Comparison of ENCODE assay signal across 29 mouse cellular contexts in the genomic region with DNA sequence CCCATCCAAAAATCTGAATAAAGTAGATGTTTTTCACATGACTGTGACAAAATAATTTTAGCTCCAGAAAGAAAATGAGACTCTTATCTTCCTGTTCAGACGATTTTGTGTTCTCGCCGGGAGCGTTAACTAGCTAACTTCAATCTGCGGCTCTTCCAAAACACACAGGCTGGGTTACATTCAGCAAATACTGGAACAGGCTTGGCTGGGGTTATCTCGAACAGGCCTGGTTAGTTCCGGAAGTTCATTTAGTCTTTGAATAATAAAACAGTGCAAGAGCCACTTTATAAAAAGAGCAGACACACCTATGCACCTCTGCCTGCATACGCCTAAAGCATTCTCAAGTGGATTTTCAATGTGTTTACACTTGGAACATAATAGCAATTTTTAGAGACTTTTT. TPM values are rescaled to one million over a fixed set of nuclear protein-coding genes. Genes with fewer than 3 reads are reported as not detected.
DNase-seq lines count a peak whose midpoint lies in the region; ATAC-seq and TF ChIP-seq lines count a peak whose summit lies in the region.
"Had no signal": no experiment of that assay in that cellular context is flagged by ENCODE, and none has a peak within 500 bp of the region (broad histone marks: within the 10 kb centered on the region; RNA-seq: fewer than 3 reads in every experiment).

No protein-coding gene starts in this region.

- WGBS in large intestine, adult 2 months, result 34% methylated on average over 8 of the region's 8 CpGs
- WGBS in stomach, postnatal 0 days, result 53% methylated on average over 8 of the region's 8 CpGs
- 91% methylated on average over 8 of the region's 8 CpGs for WGBS in forebrain, embryonic 13.5 days

- intact Hi-C loops in heart, postnatal 36 days (cut with DNase I), result no loop called here

- DNase-seq in heart, adult 11 months, result peak; percentile 81
- DNase-seq in heart, postnatal 36 days, result no peak
- peak; percentile 4 for DNase-seq in large intestine, adult 2 months (ENCODE audit: low read depth, low spot score)
- peak; percentile 58 for DNase-seq in stomach, postnatal 0 days (ENCODE audit: low spot score)
- DNase-seq in thymus, postnatal 10 days (ENCODE audit: low spot score in 2 of 2), result no peak
- DNase-seq: adrenal gland, postnatal 14 days; cerebellum, adult 11 months; cerebellum, adult 2 months; cerebellum, adult 9-11 months; cerebellum, postnatal 25 days; gastrocnemius, postnatal 14 days; heart, adult 18-20 months; heart, postnatal 10 days; heart, postnatal 4 days had no signal

- H3K9ac ChIP-seq in stomach, postnatal 0 days (ENCODE audit: low read length), result no peak overlapping the region
- no peak overlapping the region for H3K9ac ChIP-seq in forebrain, embryonic 13.5 days
- H3K9ac ChIP-seq: embryonic facial prominence, embryonic 12.5 days; embryonic facial prominence, embryonic 15.5 days; forebrain, embryonic 12.5 days; heart, embryonic 12.5 days; heart, embryonic 15.5 days; hindbrain, embryonic 14.5 days had no signal

- no peak overlapping the region for H3K4me2 ChIP-seq in stomach, postnatal 0 days (replicated peaks; ENCODE audit: low read depth)
- H3K4me2 ChIP-seq in forebrain, embryonic 13.5 days, result no peak overlapping the region
- H3K4me2 ChIP-seq: embryonic facial prominence, embryonic 12.5 days; embryonic facial prominence, embryonic 15.5 days; forebrain, embryonic 12.5 days; heart, embryonic 12.5 days; heart, embryonic 15.5 days; hindbrain, embryonic 14.5 days had no signal

- TF ChIP-seq CTCF in stomach, postnatal 0 days (IDR thresholded peaks at IDR 0.05; ENCODE audit: low read depth), result no peak

- no peaks in the 10 kb centered on the region for H3K36me3 ChIP-seq in stomach, postnatal 0 days (ENCODE audit: control insufficient read depth, insufficient read depth, low read length)
- no peaks in the 10 kb centered on the region for H3K36me3 ChIP-seq in forebrain, embryonic 13.5 days (ENCODE audit: poor library complexity, severe bottlenecking)
- H3K36me3 ChIP-seq: embryonic facial prominence, embryonic 12.5 days; embryonic facial prominence, embryonic 15.5 days; forebrain, embryonic 12.5 days; heart, embryonic 12.5 days; heart, embryonic 15.5 days had no signal

- H3K27ac ChIP-seq in stomach, postnatal 0 days (replicated peaks), result peak overlapping the region; percentile 15
- H3K27ac ChIP-seq in forebrain, embryonic 13.5 days, result no peak overlapping the region
- H3K27ac ChIP-seq: embryonic facial prominence, embryonic 12.5 days; forebrain, embryonic 12.5 days; heart, embryonic 15.5 days; hindbrain, embryonic 14.5 days; hindbrain, postnatal 0 days had no signal

- TF ChIP-seq EP300 in stomach, postnatal 0 days (optimal IDR thresholded peaks at IDR 0.05), result no peak

- peak; percentile 81; the same call in 1 of the 2 replicates for ATAC-seq in stomach, postnatal 0 days (ENCODE audit: low FRiP score, low TSS enrichment)
- no peak for ATAC-seq in forebrain, embryonic 13.5 days
- ATAC-seq: CD4-positive, CD25-positive, alpha-beta regulatory T cell, adult 4 months; forebrain, embryonic 16.5 days; hindbrain, postnatal 0 days; inflammation-experienced regulatory T-cells, adult 6 months; intestine, embryonic 16.5 days had no signal

- H3K9me3 ChIP-seq in stomach, postnatal 0 days (ENCODE audit: control insufficient read depth, low read length), result no peaks in the 10 kb centered on the region
- H3K9me3 ChIP-seq in forebrain, embryonic 13.5 days (replicated peaks), result no peaks in the 10 kb centered on the region
- H3K9me3 ChIP-seq: embryonic facial prominence, embryonic 12.5 days; embryonic facial prominence, embryonic 15.5 days; forebrain, embryonic 12.5 days; heart, embryonic 12.5 days; heart, embryonic 15.5 days had no signal

- no peaks in the 10 kb centered on the region for H3K27me3 ChIP-seq in stomach, postnatal 0 days (ENCODE audit: control insufficient read depth, insufficient read depth, low read length)
- no peaks in the 10 kb centered on the region for H3K27me3 ChIP-seq in forebrain, embryonic 13.5 days
- H3K27me3 ChIP-seq: embryonic facial prominence, embryonic 12.5 days; embryonic facial prominence, embryonic 15.5 days; forebrain, embryonic 12.5 days; heart, embryonic 12.5 days had no signal

- H3K4me3 ChIP-seq in stomach, postnatal 0 days (ENCODE audit: low read depth, low read length), result no peak overlapping the region
- no peak overlapping the region for H3K4me3 ChIP-seq in forebrain, embryonic 13.5 days
- H3K4me3 ChIP-seq: embryonic facial prominence, embryonic 12.5 days; embryonic facial prominence, embryonic 15.5 days; erythroblast, embryonic 14.5 days; forebrain, embryonic 12.5 days; heart, embryonic 12.5 days; heart, embryonic 15.5 days had no signal

- no peaks in the 10 kb centered on the region for H3K4me1 ChIP-seq in stomach, postnatal 0 days (replicated peaks; ENCODE audit: control insufficient read depth, insufficient read depth)
- H3K4me1 ChIP-seq in forebrain, embryonic 13.5 days, result peaks cover 2% of the 10 kb centered on the region; the same call in 1 of the 2 replicates
- H3K4me1 ChIP-seq: heart, embryonic 15.5 days had no signal

RNA-seq across cellular contexts. Expression of a gene that starts 40.7 kb away (rescaled TPM):
- 1 to 10 TPM; 2.6 to 3.7 TPM for total RNA-seq in heart, postnatal 36 days (2021)
- polyA plus RNA-seq in large intestine, adult 2 months (2012; rRNA removed), result 0.71 and 1.4 TPM in 2 replicates
- 3.7 and 4.5 TPM in 2 replicates for polyA plus RNA-seq in stomach, postnatal 0 days (2015; fragmentation: Nextera tagmentation; extraction: Ambion mirVana)
- 20.6 and 20.9 TPM in 2 replicates for polyA plus RNA-seq in forebrain, embryonic 13.5 days (2015; fragmentation: Nextera tagmentation; extraction: Ambion mirVana)
- total RNA-seq: common myeloid progenitor, adult 5-6 weeks; MEL had no signal
- polyA plus RNA-seq: inflammation-experienced regulatory T-cells, adult 6 months had no signal

Comparison
In these comparisons a context has a peak if more than half of its experiments do, and no peak if none do; other contexts are left out.
1. DNase-seq: peak in heart, adult 11 months (single experiment), large intestine, adult 2 months (single experiment) and stomach, postnatal 0 days (single experiment); none in heart, postnatal 36 days (0 of 2) and thymus, postnatal 10 days (0 of 2).